Mouse (Mus musculus) embryo, embryonic 9.5 days (tissue): ENCODE data around the gene Olfr159.
"Not testable (repeated sequence)": the region's sequence is repeated elsewhere in the genome, so short reads cannot be mapped to it uniquely, and the experiment has no call there.

Source experiments
- DNase-seq: peaks from one replicate; pipeline ENCODE4 v3.0.0-alpha.2; 2017; ENCODE audit errors: extremely low spot score

The Olfr159 gene

DNA sequence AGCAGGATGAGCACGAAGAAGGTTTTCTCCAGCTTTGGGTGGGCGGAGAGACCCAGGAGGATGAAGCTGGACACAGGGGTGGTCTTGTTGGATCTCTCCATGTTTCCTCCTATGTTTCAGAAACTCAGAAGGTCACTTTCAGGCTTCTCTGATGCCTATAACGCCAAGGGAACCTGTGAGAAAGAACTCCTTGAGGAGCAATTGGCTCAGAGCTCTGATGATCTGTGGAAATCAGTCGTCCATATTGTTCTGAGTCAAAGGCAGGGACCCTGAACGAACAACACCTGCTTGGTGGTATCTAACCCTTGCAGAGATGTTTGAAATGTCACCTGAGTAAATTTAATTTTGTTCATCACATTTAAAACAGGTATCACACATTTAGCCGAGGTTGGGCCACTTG is at the start of gene Olfr159:
TSS of gene Olfr159 (minus strand) at position 101 of the 400 bp plus-strand sequence.
- no peak for DNase-seq

- no peak for DNase-seq
Measured at GRCm38 (mm10) chr4:43798936-43799335, 28.1 kb upstream of the Olfr159 start.

GRCm38 (mm10) chr4:43795844-43796243 is 25.0 kb upstream of the Olfr159 start:
- DNase-seq = not testable (repeated sequence)

GRCm38 (mm10) chr4:43795296-43795695 is 24.5 kb upstream of the Olfr159 start:
- no peak for DNase-seq

- DNase-seq = no peak
Measured at GRCm38 (mm10) chr4:43772304-43772703, 1.5 kb upstream of the Olfr159 start.

DNA sequence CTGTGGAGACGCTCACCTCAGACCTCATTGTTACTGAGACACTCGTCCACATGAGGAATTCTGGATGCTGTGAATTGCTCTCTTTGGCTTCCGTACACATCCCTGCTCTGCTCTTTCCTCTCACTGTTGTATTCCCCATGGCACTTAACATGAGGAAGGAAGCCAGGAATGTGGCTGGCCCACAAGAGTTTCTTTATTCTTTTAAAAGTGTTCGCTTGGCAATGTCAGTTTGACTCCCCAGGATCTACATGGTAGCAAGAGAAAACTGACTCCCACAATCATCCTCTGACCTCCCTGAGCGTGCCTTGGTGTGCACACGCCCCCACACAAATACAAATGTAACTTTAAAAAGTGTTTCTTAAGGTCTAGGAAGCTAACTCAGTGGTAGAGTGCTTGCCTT is 817 bp upstream of the Olfr159 start:
- DNase-seq = no peak

GRCm38 (mm10) chr4:43769374-43769773 is 1.4 kb downstream of the Olfr159 start:
- DNase-seq = no peak

- DNase-seq = no peak
Measured at GRCm38 (mm10) chr4:43768341-43768740, 2.5 kb downstream of the Olfr159 start.

- peak; percentile 48 for DNase-seq
Measured at GRCm38 (mm10) chr4:43763410-43763809, 7.4 kb downstream of the Olfr159 start.

DNA sequence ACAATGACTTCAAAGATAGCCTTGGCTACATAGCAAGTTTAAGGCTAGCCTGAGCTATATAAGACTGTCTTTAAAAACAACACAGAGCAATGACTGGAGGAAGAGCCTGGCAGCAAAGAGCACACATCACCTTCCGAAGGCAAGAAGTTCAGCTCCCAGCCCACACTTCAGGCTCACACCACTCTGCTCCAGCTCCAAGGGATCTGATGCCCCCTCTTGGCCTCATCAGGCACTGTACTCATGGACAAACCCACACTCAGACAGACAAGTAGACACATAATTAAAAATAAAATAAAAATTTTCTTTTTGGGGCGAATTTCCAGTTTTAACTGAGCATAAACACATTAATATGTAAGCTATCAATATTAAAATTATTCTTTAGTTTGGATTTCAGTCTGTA is 9.5 kb downstream of the Olfr159 start:
- DNase-seq = no peak

GRCm38 (mm10) chr4:43760460-43760859 is 10.3 kb downstream of the Olfr159 start:
- no peak for DNase-seq

GRCm38 (mm10) chr4:43759571-43760418 is 11.0 kb downstream of the Olfr159 start:
- DNase-seq = no peak

- DNase-seq = no peak
Measured at GRCm38 (mm10) chr4:43757213-43757612, 13.6 kb downstream of the Olfr159 start.

GRCm38 (mm10) chr4:43745187-43745586 is 25.6 kb downstream of the Olfr159 start:
- DNase-seq = no peak

DNA sequence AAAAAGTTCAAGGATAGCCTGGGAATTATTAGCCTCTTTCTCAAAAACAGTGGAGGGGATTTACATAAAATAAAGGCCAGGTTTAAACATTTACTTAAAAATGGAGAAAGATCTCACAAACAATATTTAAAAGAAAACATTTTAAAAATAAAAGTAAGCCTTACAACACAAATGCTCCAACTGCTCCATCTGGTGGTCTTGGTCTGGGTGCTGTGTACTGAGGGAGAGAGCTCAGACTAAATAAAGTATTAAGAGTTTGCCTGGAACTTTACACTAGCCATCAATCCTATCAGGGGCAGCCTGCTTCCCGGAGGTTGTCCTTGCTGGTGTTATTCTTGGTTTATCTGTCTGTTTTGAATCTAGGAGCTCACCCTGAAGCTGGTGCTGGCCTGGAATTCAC is 27.7 kb downstream of the Olfr159 start:
- no peak for DNase-seq

- DNase-seq = no peak
Measured at GRCm38 (mm10) chr4:43742637-43743036, 28.2 kb downstream of the Olfr159 start.

DNA sequence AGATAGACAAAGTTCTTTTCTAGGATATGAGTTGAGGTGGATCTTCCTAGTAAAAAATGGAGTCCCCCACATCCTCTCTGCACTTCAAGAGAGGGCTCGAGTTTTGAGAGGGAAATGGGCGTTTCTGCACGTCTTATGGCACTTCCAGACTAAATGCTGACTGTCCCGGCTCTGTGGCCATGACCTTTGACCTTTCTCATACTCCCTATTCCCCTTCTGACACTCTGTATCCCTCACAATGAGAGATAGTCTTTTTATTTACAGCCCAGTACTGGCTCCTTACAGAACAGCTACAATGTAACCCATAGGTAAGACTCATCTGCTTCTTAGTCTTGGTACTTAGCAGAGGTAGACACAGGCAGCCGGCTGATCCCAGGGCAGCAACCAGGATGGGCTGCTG is 29.3 kb downstream of the Olfr159 start:
- no peak for DNase-seq

DNA sequence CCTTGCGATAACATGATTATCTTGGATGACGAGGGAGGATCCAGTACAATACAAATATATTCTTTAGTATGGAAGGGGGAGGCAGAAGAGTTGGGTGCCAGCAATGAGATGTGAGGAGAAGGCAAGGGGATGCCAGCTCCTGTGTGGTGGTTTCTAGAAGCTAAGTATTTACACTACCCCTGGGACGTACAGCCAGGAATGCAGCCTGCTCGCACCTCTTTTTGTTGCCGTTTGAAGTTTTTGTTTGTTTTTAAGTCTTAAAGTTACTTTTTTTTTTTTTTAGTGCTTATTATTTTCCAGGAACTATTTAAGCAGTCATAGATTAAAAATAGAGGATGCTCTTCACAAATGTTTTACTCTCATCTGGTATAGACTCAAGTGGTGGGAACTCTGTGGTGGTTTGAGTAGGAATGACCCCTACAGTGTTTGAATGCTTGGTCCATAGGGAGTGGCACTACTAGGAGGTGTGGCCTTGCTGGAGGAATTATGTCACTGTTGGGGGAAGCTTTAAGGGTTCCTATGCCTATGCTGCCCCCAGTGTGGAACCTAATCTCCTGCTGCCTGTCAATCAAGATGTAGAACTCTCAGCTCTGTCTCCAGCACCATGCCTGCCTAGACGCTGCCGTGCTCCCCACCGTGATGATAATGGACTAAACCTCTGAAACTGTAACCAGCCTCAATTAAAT is 31.7 kb downstream of the Olfr159 start:
- no peak for DNase-seq

- no peak for DNase-seq
Measured at GRCm38 (mm10) chr4:43737144-43737543, 33.7 kb downstream of the Olfr159 start.

GRCm38 (mm10) chr4:43733186-43733585 is 37.6 kb downstream of the Olfr159 start:
- no peak for DNase-seq

- DNase-seq = no peak
Measured at GRCm38 (mm10) chr4:43732171-43732570, 38.6 kb downstream of the Olfr159 start.

- no peak for DNase-seq
Measured at GRCm38 (mm10) chr4:43730750-43731297, 40.0 kb downstream of the Olfr159 start.
